Mouse (Mus musculus) small intestine, adult 2 months (tissue): ENCODE data around the gene Nppc.

Experiments
- CTCF ChIP-seq: fragments of 200-500 bp; IDR thresholded peaks from 2 replicates; pipeline ENCODE4 v1.5.1; 2012; ENCODE audit warnings: low read depth, mild to moderate bottlenecking, control low read depth, inconsistent platforms, low read length, moderate library complexity, mixed read lengths; ENCODE audit not compliant: insufficient replicate concordance, insufficient read length; ENCODE audit errors: extremely low read depth
- POLR2A ChIP-seq: fragments of 200-500 bp; IDR thresholded peaks from 2 replicates; pipeline ENCODE4 v1.6.1; 2012; ENCODE audit warnings: low read depth, mild to moderate bottlenecking, control low read depth, inconsistent platforms, low read length, moderate library complexity

GRCm38 (mm10) chr1:86628270-86628669, 42.1 kb downstream of the Nppc start:
- no peak for TF ChIP-seq CTCF
- no peak for TF ChIP-seq POLR2A
